Mouse (Mus musculus) embryonic fibroblast, embryonic 13.5 days (primary cell): ENCODE data around the gene Kcnip4.

Experiments used
- CTCF ChIP-seq: IDR thresholded peaks from 2 replicates; pipeline ENCODE4 v1.5.1; 2011; ENCODE audit warnings: mild to moderate bottlenecking, control low read depth, low read length, moderate library complexity, borderline replicate concordance; ENCODE audit not compliant: insufficient read depth
- POLR2A ChIP-seq: IDR thresholded peaks from 2 replicates; pipeline ENCODE4 v1.6.1; 2011; ENCODE audit warnings: low read depth, mild to moderate bottlenecking, control low read depth, low read length, moderate library complexity

DNA sequence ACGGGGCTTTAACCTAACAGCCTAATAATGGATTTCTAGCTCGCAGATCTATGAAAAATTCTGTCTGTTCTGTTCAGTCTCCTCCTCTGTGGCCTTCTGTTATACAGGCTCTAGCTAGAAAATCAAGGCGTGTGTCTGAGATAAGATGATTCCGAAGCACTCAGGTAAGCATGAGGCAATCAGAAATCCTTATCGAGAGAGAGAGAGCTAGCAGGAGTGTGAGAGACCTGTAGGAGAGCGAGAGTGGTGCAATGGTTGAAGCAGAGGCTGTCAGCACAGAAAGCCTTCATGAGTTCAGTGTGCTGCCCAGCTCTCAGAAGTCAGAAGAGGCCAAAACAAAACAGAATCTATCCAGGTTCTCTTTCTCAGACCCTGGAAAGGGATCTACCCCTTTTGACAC is 888.0 kb downstream of the Kcnip4 start:
- TF ChIP-seq CTCF (no peak), POLR2A (no peak)
